Mouse (Mus musculus) heart, adult 2 months (tissue): ENCODE measurements around the gene Trim50. TPM values are rescaled to one million over a fixed set of nuclear protein-coding genes. Genes with fewer than 3 reads are reported as not detected.

Experiments
- DNase-seq, 2 experiments: peaks; one replicate each; pipeline ENCODE4 v3.0.0; 2021
- H3K27ac ChIP-seq: fragments of 200-600 bp; 2 replicates; pipeline ENCODE4 v1.8.1; 2022
- H3K27me3 ChIP-seq: fragments of 200-500 bp; 2 replicates; pipeline ENCODE4 v1.6.1; 2012; ENCODE audit warnings: mild to moderate bottlenecking, low read length, inconsistent platforms, mixed read lengths; ENCODE audit not compliant: control insufficient read depth, insufficient read depth
- H3K36me3 ChIP-seq: fragments of 200-500 bp; 2 replicates; pipeline ENCODE4 v1.6.1; 2012; ENCODE audit warnings: low read length, inconsistent platforms; ENCODE audit not compliant: control insufficient read depth, insufficient read depth
- H3K4me1 ChIP-seq: fragments of 200-500 bp; 2 replicates; pipeline ENCODE4 v1.6.1; 2011; ENCODE audit warnings: low read length; ENCODE audit not compliant: control insufficient read depth, insufficient read depth
- H3K4me3 ChIP-seq: fragments of 200-600 bp; 2 replicates; pipeline ENCODE4 v1.8.1; 2022
- H3K79me2 ChIP-seq: fragments of 200-500 bp; replicated peaks from 2 replicates; pipeline ENCODE4 v1.6.1; 2012; ENCODE audit warnings: mild to moderate bottlenecking, inconsistent platforms, low read length, moderate library complexity, mixed read lengths; ENCODE audit not compliant: control insufficient read depth, insufficient read depth
- H3K9ac ChIP-seq: fragments of 200-500 bp; 2 replicates; pipeline ENCODE4 v1.6.1; 2012; ENCODE audit warnings: low read depth, mild to moderate bottlenecking, control low read depth, inconsistent platforms, low read length, mixed read lengths
- CTCF ChIP-seq: fragments of 200-600 bp; IDR thresholded peaks from 2 replicates; pipeline ENCODE4 v1.8.1; 2022; ENCODE audit warnings: antibody characterized with exemption, mild to moderate bottlenecking, moderate library complexity
- EP300 ChIP-seq: fragments of 200-500 bp; IDR thresholded peaks from 2 replicates; pipeline ENCODE4 v1.6.1; 2011; ENCODE audit warnings: low read depth, low read length, control low read depth; ENCODE audit not compliant: insufficient read depth
- POLR2A ChIP-seq: fragments of 200-500 bp; IDR thresholded peaks from 2 replicates; pipeline ENCODE4 v1.6.1; 2011; ENCODE audit warnings: mild to moderate bottlenecking, low read depth, low read length, control low read depth; ENCODE audit not compliant: insufficient read depth
- WGBS: fragments of 180-500 bp; shearing (Covaris S2); methylation state at CpG from one replicate; pipeline ENCODE4 v1.1.7; 2018; 5-methylcytosine and 5-hydroxymethylcytosine counted together
- intact Hi-C: fragments of 180-260 bp; cut with DNase I; formaldehyde crosslinking; loops from one replicate; pipeline ENCODE4 v1.15.1; 2025
- polyA plus RNA-seq: library from polyadenylated mRNA; depleted of rRNA; stranded (reverse); fragments of >200 nt; gene quantifications from 2 replicates; pipeline ENCODE4 v1.2.3, GENCODE M21; 2012
- total RNA-seq, 2 experiments: library from RNA; stranded (reverse); gene quantifications; 2 replicates each; pipeline ENCODE4 v1.2.3; 2021

Gene Trim50
- total and polyA plus RNA-seq, 3 experiments: 0.11 to 0.18 TPM; not detected in 1

GRCm38 (mm10) chr5:135381356-135381925 lies 28.3 kb downstream of the Trim50 start:
- TF ChIP-seq CTCF (no peak), EP300 (no peak), POLR2A (no peak)
- H3K4me1 ChIP-seq: no peaks in the 10 kb centered on the region; the same call in 1 of the 2 replicates
- H3K79me2 ChIP-seq: no peaks in the 10 kb centered on the region
- no peaks in the 10 kb centered on the region for H3K27me3 ChIP-seq
- intact Hi-C loops: no loop called here
- H3K36me3 ChIP-seq: no peaks in the 10 kb centered on the region
- 71% methylated on average over 10 of the region's 10 CpGs for WGBS
- no peak overlapping the region for H3K4me3 ChIP-seq
- H3K9ac ChIP-seq: no peak overlapping the region
- peak; percentile 40 to 71 for DNase-seq
- H3K27ac ChIP-seq: no peak overlapping the region; the same call in 1 of the 2 replicates

GRCm38 (mm10) chr5:135382746-135383145 lies 29.7 kb downstream of the Trim50 start:
- no peak overlapping the region for H3K27ac ChIP-seq
- H3K9ac ChIP-seq: no peak overlapping the region
- no peaks in the 10 kb centered on the region for H3K79me2 ChIP-seq
- TF ChIP-seq CTCF: no peak
- TF ChIP-seq POLR2A: no peak
- no peak for TF ChIP-seq EP300
- WGBS: 87% methylated on average over 7 of the region's 7 CpGs
- H3K27me3 ChIP-seq: no peaks in the 10 kb centered on the region
- DNase-seq: no peak
- no peaks in the 10 kb centered on the region for H3K36me3 ChIP-seq
- no peaks in the 10 kb centered on the region; the same call in 1 of the 2 replicates for H3K4me1 ChIP-seq
- no peak overlapping the region for H3K4me3 ChIP-seq
- intact Hi-C loops: no loop called here

DNA sequence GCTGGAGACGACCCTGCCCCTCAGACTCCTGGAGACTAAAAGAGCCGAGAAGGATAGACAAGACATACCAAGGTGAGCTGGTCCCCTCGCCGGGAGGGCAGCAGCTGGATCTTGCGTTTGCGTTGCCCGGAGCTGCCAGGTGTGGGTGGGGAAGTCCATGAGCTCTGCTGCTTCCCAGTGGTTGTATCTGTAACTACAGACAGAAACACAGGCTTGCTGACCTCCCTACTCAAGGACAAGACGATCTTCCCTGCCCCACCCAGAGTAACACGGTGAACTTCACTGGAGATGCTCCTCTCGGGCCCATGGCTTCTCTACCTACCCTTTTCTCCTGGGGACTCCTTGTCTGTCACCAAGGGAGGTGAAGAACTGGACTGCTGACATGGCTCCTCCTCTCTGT lies 30.7 kb downstream of the Trim50 start:
- Histone ChIP-seq H3K36me3 (no peaks in the 10 kb centered on the region), H3K4me1 (no peaks in the 10 kb centered on the region; the same call in 1 of the 2 replicates), H3K4me3 (no peak overlapping the region), H3K27me3 (no peaks in the 10 kb centered on the region), H3K79me2 (no peaks in the 10 kb centered on the region), H3K9ac (no peak overlapping the region), H3K27ac (no peak overlapping the region)
- intact Hi-C loops: no loop called here
- 78% methylated on average over 10 of the region's 10 CpGs for WGBS
- no peak for DNase-seq
- TF ChIP-seq CTCF (no peak), POLR2A (no peak), EP300 (no peak)

DNA sequence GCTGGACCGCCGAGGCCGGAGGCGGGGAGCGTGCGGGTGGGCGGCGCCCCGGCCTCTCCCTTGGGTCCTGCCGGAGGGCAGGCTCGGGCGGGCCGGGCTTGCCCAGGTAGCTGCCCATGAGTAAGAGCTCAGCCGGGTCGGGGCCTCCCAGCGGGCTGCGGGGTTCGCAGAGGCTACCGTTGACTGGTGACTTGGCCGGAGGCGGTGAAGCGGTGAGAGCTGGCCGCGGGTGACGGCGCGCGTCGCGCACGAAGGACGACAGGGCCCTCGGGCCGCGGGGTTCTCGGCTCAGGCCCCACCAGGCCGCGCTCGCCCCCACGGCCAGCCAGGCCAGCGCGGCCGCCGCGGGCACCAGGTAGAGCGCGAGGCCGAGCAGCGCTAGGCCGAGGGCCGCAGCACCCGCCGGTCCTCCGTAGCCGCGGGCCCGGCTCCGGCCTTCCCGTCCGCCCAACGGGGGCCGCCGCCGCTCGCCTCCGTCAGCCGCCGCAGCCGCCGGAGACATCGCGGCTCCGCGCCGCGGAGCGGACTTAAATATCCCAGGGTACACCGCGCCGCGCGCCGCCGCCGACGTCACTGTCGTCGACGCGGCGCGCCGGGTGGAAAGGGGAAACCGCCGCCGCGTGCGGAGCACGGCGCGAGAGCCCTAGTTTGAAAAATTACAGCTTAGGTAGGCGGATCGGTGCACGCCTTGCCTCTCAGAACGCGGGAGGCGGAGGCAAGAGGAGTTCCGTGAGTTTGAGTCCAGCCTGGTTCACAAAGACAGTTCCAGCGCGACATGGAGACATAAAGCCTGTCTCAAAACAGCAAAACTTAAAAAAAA lies 41.1 kb downstream of the Trim50 start, which contains the start of gene Pom121:
Gene Pom121 (minus strand): TSS at position 543 of the 820 bp plus-strand sequence.
- intact Hi-C loops: no loop called here
- Histone ChIP-seq H3K27ac (peak within 1 kb of the TSS; percentile 81), H3K4me1 (peaks cover 5% of the 10 kb centered on the region), H3K4me3 (peak within 1 kb of the TSS; percentile 94), H3K27me3 (no peaks in the 10 kb centered on the region), H3K79me2 (peaks cover 7% of the 10 kb centered on the region), H3K36me3 (no peaks in the 10 kb centered on the region; the same call in 1 of the 2 replicates), H3K9ac (peak within 1 kb of the TSS; percentile 100)
- TF ChIP-seq CTCF (no peak), POLR2A (peak; percentile 53; the same call in 1 of the 2 replicates)
- under 1% methylated on average over 109 of the region's 110 CpGs for WGBS
- peak; percentile 87 to 88 for DNase-seq

- H3K4me1 ChIP-seq: peaks cover 5% of the 10 kb centered on the region
- H3K9ac ChIP-seq: no peak overlapping the region
- intact Hi-C loops: no loop called here
Measured at GRCm38 (mm10) chr5:135395826-135396225, 42.7 kb downstream of the Trim50 start.

DNA sequence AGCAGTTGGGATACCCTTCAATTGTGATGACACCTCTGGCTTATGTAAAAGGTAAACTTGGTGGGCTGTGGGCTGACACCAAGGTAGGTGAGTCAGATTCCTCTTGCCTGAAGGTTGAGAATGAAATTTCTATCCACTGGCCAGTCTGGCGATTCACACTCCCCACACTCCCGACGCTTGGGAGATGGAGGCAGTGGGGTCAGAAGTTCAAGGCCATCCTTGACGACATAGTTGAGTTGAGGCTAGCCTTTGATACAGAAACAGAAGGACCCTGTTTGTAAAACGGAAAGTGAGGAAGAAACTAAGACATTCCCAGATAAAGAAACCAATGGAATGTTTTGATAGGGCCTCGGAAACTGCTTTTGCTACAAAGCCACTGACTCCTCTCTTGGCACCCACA lies 46.3 kb downstream of the Trim50 start:
- H3K9ac ChIP-seq: no peak overlapping the region
- TF ChIP-seq CTCF (no peak), EP300 (no peak), POLR2A (no peak)
- no peaks in the 10 kb centered on the region for H3K27me3 ChIP-seq
- 46% methylated on average over 6 of the region's 6 CpGs for WGBS
- no peak for DNase-seq
- intact Hi-C loops: no loop called here
- no peaks in the 10 kb centered on the region for H3K36me3 ChIP-seq
- H3K79me2 ChIP-seq: no peaks in the 10 kb centered on the region
- H3K4me1 ChIP-seq: peaks cover 3% of the 10 kb centered on the region
- no peak overlapping the region for H3K4me3 ChIP-seq
- H3K27ac ChIP-seq: no peak overlapping the region

More at GRCm38 (mm10) chr5:135395826-135396225, 42.7 kb downstream of the Trim50 start:
- H3K27me3 ChIP-seq: no peaks in the 10 kb centered on the region
- WGBS: 42% methylated on average over 5 of the region's 5 CpGs
- TF ChIP-seq CTCF: peak; percentile 82
- TF ChIP-seq EP300: no peak
- no peak for DNase-seq
- H3K79me2 ChIP-seq: peaks cover 4% of the 10 kb centered on the region
- no peak overlapping the region for H3K4me3 ChIP-seq
- no peaks in the 10 kb centered on the region; the same call in 1 of the 2 replicates for H3K36me3 ChIP-seq
- no peak overlapping the region for H3K27ac ChIP-seq
